Mouse (Mus musculus): Measurements from ENCODE around the gene 1700069L16Rik. TPM values are rescaled to one million over a fixed set of nuclear protein-coding genes. Genes with fewer than 3 reads are reported as not detected.

1700069L16Rik gene
- not detected in 2 replicates for polyA plus RNA-seq (2021; fragmentation: Nextera tagmentation)
- long read RNA-seq, experiment 1, result 0 reads
- long read RNA-seq, experiment 2, result 0 reads

DNA sequence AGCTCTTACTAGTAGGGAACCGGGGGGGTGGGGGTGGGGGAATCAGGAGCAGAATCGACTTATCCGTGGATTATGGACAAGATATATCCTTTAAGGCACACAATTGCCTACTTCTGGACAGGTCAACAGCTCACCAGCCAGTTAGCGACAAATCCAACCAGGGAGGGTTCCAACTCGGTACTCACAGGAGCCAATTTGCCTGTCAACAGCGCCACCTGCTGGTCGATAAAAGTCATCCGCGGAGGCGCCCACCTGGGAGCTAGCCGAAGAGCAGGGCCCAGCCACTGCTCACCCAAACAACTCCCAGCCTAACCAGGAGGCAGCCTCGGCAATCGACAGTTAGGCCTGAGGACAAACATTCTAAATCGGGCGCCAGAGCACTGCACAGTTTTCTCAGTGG lies at the start of gene 1700069L16Rik:
TSS of gene 1700069L16Rik (minus strand) at position 327 of the 400 bp plus-strand sequence.

DNA sequence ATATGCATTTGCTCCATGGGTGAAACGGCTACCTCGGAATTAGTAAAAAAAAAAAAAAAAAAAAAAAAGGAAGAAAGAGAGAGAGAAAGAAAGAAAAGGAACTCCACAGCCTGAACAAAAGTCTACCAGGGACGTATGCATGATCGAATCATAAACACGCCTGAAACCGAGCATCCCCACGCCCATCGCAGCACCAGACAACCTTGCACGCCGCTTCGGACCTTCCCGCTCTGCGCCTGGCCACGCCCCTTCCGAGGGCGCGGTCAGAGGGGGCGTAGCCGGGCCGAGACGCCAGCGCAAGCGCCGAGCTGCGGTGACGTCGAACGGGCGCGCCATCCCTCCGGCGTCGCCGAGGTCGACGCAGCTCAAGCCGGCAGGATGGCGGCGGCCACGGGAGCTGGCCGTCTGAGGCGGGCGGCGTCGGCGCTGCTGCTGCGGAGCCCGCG lies 47.9 kb upstream of the 1700069L16Rik start, which contains the start of the genes Sart3 and Iscu:
TSS of gene Sart3 (minus strand) at position 61 of the 446 bp plus-strand sequence.
TSS of gene Iscu (plus strand) at position 299 of the 446 bp plus-strand sequence.

DNA sequence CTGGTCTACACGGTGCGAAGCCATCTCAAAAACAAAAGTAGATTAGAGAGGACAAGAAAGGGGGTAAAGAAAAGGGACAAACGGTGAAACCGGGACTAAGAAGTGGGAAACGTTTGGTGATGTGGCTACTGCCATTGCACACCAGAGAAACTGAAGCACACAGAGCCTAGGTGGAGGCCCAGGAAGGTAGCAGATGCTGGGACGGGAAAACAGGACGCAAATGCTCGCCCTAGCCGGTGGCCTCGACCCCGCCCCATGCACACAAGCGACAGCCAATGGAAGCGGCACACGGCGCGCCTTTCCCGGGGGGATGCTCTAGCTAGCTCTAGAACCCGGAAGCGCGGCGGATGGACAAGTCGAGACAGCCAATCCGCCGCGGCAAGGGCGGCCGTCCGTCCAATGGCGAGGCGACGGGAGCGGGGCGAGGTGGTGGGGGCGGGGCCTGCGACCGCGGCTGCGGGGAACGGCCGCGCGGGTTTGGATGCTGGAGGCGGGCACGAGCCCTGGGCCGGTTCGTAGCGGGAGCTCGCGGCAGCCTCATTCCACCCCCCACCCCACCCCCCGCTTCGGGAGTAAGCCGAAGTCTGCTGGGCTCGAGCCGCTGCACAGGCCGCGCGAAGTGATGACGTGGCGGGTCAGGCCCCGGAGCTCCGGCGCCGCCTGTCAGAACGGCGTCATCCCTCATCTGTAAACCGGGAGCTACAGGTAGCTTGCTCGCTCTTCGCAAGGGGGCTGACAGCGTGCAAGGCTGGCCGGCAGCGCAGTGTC lies 11.0 kb upstream of the 1700069L16Rik start, which contains the start of gene Ficd:
TSS of gene Ficd (plus strand) at position 459 of the 768 bp plus-strand sequence.

DNA sequence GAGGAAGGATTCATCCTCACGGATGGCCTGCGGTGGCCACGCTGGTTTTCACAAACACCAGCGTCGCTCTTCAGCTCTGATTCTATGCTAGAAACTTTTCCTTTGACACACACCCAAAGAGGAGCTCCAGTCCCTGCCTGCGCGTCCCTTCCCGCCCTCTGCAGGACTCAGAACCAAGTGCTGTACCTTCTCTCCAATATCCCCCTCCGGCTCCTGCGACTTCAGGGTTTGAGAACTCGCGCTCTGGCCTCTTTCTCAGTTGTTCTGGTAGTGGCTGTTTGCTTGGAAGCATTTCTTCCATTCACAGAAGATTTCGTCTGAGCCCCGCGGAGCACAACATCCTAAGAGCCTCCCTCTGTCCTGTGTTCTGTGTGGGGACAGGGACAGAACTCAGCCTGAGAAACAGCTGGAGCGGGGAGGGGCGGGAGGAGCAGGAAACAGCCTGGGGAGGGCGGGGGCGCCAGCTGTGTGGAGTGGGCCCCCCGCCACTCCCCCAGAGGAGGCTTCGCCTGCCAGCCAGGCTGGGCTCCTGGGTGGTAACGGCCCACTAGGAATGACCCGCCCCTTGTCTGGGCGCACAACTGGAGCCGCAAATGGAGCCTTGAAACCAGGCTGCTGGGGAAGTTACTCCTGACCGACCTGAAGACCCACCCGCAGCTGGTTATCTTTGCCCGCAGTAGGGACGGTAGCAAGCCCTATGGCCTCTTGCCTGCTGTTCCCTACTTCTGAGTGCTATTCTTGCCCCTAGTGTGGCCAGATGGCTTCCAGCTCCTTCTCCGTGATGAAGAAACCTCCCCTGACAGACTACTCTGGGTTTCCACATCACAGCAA lies 74.3 kb downstream of the 1700069L16Rik start, which contains the start of gene Cmklr1:
TSS of gene Cmklr1 (minus strand) at position 392 of the 831 bp plus-strand sequence.

Other genes with a start within 250 kb of the 1700069L16Rik start
- 23.4 and 24.5 TPM in 2 replicates for gene Wscd2, start 234.4 kb downstream of the 1700069L16Rik start, polyA plus RNA-seq (2021; fragmentation: Nextera tagmentation)
- 1.3 and 2.2 TPM in 2 replicates for gene Cmklr1, start 74.3 kb downstream of the 1700069L16Rik start, polyA plus RNA-seq (2021; fragmentation: Nextera tagmentation)
- 15.3 and 15.5 TPM in 2 replicates for gene Ficd, start 11.0 kb upstream of the 1700069L16Rik start, polyA plus RNA-seq (2021; fragmentation: Nextera tagmentation)
- 7.2 and 7.3 TPM in 2 replicates for gene Sart3, start 47.7 kb upstream of the 1700069L16Rik start, polyA plus RNA-seq (2021; fragmentation: Nextera tagmentation)
- 368 and 372 TPM in 2 replicates for gene Iscu, start 48.0 kb upstream of the 1700069L16Rik start, polyA plus RNA-seq (2021; fragmentation: Nextera tagmentation)
- gene Tmem119, start 75.7 kb upstream of the 1700069L16Rik start, polyA plus RNA-seq (2021; fragmentation: Nextera tagmentation), result 26.4 and 27.0 TPM in 2 replicates
- 52.2 and 54.3 TPM in 2 replicates for gene Selplg, start 107.9 kb upstream of the 1700069L16Rik start, polyA plus RNA-seq (2021; fragmentation: Nextera tagmentation)
- gene Coro1c, start 184.0 kb upstream of the 1700069L16Rik start, polyA plus RNA-seq (2021; fragmentation: Nextera tagmentation), result 28.4 and 30.4 TPM in 2 replicates